Mouse (Mus musculus) forebrain, embryonic 12.5 days (tissue): ENCODE data around the gene Sema4b. TPM values are rescaled to one million over a fixed set of nuclear protein-coding genes. Genes with fewer than 3 reads are reported as not detected.

Source experiments
- ATAC-seq: fragments of 200-750 bp; cut with Nextera tagmentation; 2 replicates; pipeline ENCODE4 v1.8.0; 2017; ENCODE audit warnings: moderate TSS enrichment; ENCODE audit not compliant: low FRiP score
- H3K27ac ChIP-seq: fragments of 300-500 bp; sonication (generic); 2 replicates; pipeline ENCODE4 v1.5.1; 2016; ENCODE audit warnings: mild to moderate bottlenecking
- H3K27me3 ChIP-seq: fragments of 300-500 bp; sonication (generic); 2 replicates; pipeline ENCODE4 v1.6.1; 2016; ENCODE audit warnings: mild to moderate bottlenecking
- H3K36me3 ChIP-seq: fragments of 300-500 bp; sonication (generic); replicated peaks from 2 replicates; pipeline ENCODE4 v1.6.1; 2016; ENCODE audit warnings: mild to moderate bottlenecking
- H3K4me1 ChIP-seq: fragments of 300-500 bp; sonication (generic); 2 replicates; pipeline ENCODE4 v1.6.1; 2016
- H3K4me2 ChIP-seq: fragments of 300-500 bp; sonication (generic); 2 replicates; pipeline ENCODE4 v1.6.1; 2016; ENCODE audit warnings: mild to moderate bottlenecking, moderate library complexity
- H3K4me3 ChIP-seq: fragments of 300-500 bp; sonication (generic); replicated peaks from 2 replicates; pipeline ENCODE4 v1.5.1; 2016; ENCODE audit warnings: mild to moderate bottlenecking
- H3K9ac ChIP-seq: fragments of 300-500 bp; sonication (generic); 2 replicates; pipeline ENCODE4 v1.6.1; 2016; ENCODE audit warnings: mild to moderate bottlenecking
- H3K9me3 ChIP-seq: fragments of 300-500 bp; sonication (generic); 2 replicates; pipeline ENCODE4 v1.6.1; 2016
- WGBS: fragments of 180-500 bp; shearing (Covaris S2); methylation state at CpG from one replicate; pipeline ENCODE4 v1.1.7; 2016; 5-methylcytosine and 5-hydroxymethylcytosine counted together
- polyA plus RNA-seq: library from polyadenylated mRNA; unstranded; fragments of >200 nt; fragmentation: Nextera tagmentation; extraction: Ambion mirVana; gene quantifications from 2 replicates; pipeline ENCODE4 v1.2.1, GENCODE M21; 2016

Sema4b gene
- polyA plus RNA-seq, 1 experiment from 2014 or later: 16.7 TPM

GRCm38 (mm10) chr7:80200963-80201539 lies 14.4 kb downstream of the Sema4b start:
- Histone ChIP-seq H3K9me3 (no peaks in the 10 kb centered on the region), H3K4me1 (peaks cover 77% of the 10 kb centered on the region), H3K27me3 (no peaks in the 10 kb centered on the region), H3K9ac (no peak overlapping the region), H3K36me3 (0 out of 2 replicates have a peak, but pooled peaks cover 3% of the 10 kb centered on the region), H3K4me3 (no peak overlapping the region), H3K4me2 (no peak overlapping the region), H3K27ac (no peak overlapping the region)
- 93% methylated on average over 3 of the region's 5 CpGs for WGBS
- ATAC-seq: no peak

- Histone ChIP-seq H3K4me2 (no peak overlapping the region), H3K9me3 (no peaks in the 10 kb centered on the region), H3K36me3 (0 out of 2 replicates have a peak, but pooled peaks cover 3% of the 10 kb centered on the region), H3K27ac (no peak overlapping the region), H3K4me3 (no peak overlapping the region), H3K27me3 (no peaks in the 10 kb centered on the region), H3K4me1 (peaks cover 75% of the 10 kb centered on the region), H3K9ac (no peak overlapping the region)
- 82% methylated on average over 15 of the region's 15 CpGs for WGBS
- no peak for ATAC-seq
These were observed 15.4 kb downstream of the Sema4b start for GRCm38 (mm10) chr7:80201888-80202540.

- no peak for ATAC-seq
- H3K4me3 ChIP-seq: no peak overlapping the region
- peaks cover 76% of the 10 kb centered on the region for H3K4me1 ChIP-seq
- WGBS: 92% methylated on average over 5 of the region's 5 CpGs
- H3K27ac ChIP-seq: peak overlapping the region; percentile 70
- H3K4me2 ChIP-seq: no peak overlapping the region
- no peaks in the 10 kb centered on the region for H3K9me3 ChIP-seq
- H3K36me3 ChIP-seq: 0 out of 2 replicates have a peak, but pooled peaks cover 3% of the 10 kb centered on the region
- no peak overlapping the region for H3K9ac ChIP-seq
- H3K27me3 ChIP-seq: no peaks in the 10 kb centered on the region
These were observed 16.3 kb downstream of the Sema4b start for GRCm38 (mm10) chr7:80202961-80203360.

GRCm38 (mm10) chr7:80203638-80204096 lies 17.0 kb downstream of the Sema4b start:
- Histone ChIP-seq H3K27me3 (no peaks in the 10 kb centered on the region), H3K4me2 (no peak overlapping the region), H3K9ac (no peak overlapping the region), H3K9me3 (no peaks in the 10 kb centered on the region), H3K27ac (peak overlapping the region; percentile 70), H3K36me3 (0 out of 2 replicates have a peak, but pooled peaks cover 3% of the 10 kb centered on the region), H3K4me3 (no peak overlapping the region), H3K4me1 (peaks cover 83% of the 10 kb centered on the region)
- 52% methylated on average over 12 of the region's 12 CpGs for WGBS
- ATAC-seq: no peak

GRCm38 (mm10) chr7:80204362-80204761 lies 17.7 kb downstream of the Sema4b start:
- Histone ChIP-seq H3K4me2 (no peak overlapping the region), H3K27me3 (no peaks in the 10 kb centered on the region), H3K4me1 (peaks cover 80% of the 10 kb centered on the region), H3K9ac (no peak overlapping the region), H3K4me3 (no peak overlapping the region), H3K27ac (peak overlapping the region; percentile 70; the same call in 1 of the 2 replicates), H3K36me3 (0 out of 2 replicates have a peak, but pooled peaks cover 3% of the 10 kb centered on the region), H3K9me3 (no peaks in the 10 kb centered on the region)
- ATAC-seq: no peak
- WGBS: 87% methylated on average over 4 of the region's 4 CpGs

GRCm38 (mm10) chr7:80204961-80205360 lies 18.3 kb downstream of the Sema4b start:
- Histone ChIP-seq H3K36me3 (0 out of 2 replicates have a peak, but pooled peaks cover 3% of the 10 kb centered on the region), H3K27me3 (no peaks in the 10 kb centered on the region), H3K9me3 (no peaks in the 10 kb centered on the region), H3K9ac (no peak overlapping the region), H3K27ac (no peak overlapping the region), H3K4me1 (peaks cover 78% of the 10 kb centered on the region), H3K4me2 (no peak overlapping the region), H3K4me3 (no peak overlapping the region)
- no peak for ATAC-seq
- WGBS: 87% methylated on average over 7 of the region's 7 CpGs

- Histone ChIP-seq H3K4me3 (no peak overlapping the region), H3K9me3 (no peaks in the 10 kb centered on the region), H3K9ac (no peak overlapping the region), H3K27me3 (no peaks in the 10 kb centered on the region), H3K4me1 (peaks cover 69% of the 10 kb centered on the region), H3K4me2 (no peak overlapping the region), H3K36me3 (0 out of 2 replicates have a peak, but pooled peaks cover 3% of the 10 kb centered on the region), H3K27ac (no peak overlapping the region)
- 85% methylated on average over 12 of the region's 12 CpGs for WGBS
- ATAC-seq: no peak
These were observed 19.3 kb downstream of the Sema4b start for GRCm38 (mm10) chr7:80205705-80206589.

GRCm38 (mm10) chr7:80207314-80207731 lies 20.7 kb downstream of the Sema4b start:
- 0 out of 2 replicates have a peak, but pooled peaks cover under 1% of the 10 kb centered on the region for H3K36me3 ChIP-seq
- H3K4me2 ChIP-seq: no peak overlapping the region
- 69% methylated on average over 3 of the region's 3 CpGs for WGBS
- H3K27ac ChIP-seq: no peak overlapping the region
- no peak for ATAC-seq
- peaks cover 55% of the 10 kb centered on the region for H3K4me1 ChIP-seq
- H3K9ac ChIP-seq: no peak overlapping the region
- no peaks in the 10 kb centered on the region for H3K27me3 ChIP-seq
- no peaks in the 10 kb centered on the region for H3K9me3 ChIP-seq
- H3K4me3 ChIP-seq: no peak overlapping the region

- H3K27ac ChIP-seq: peak overlapping the region; percentile 19; the same call in 1 of the 2 replicates
- no peak overlapping the region for H3K4me3 ChIP-seq
- H3K36me3 ChIP-seq: peaks cover 5% of the 10 kb centered on the region
- 81% methylated on average over 18 of the region's 18 CpGs for WGBS
- H3K27me3 ChIP-seq: no peaks in the 10 kb centered on the region
- H3K4me1 ChIP-seq: peaks cover 47% of the 10 kb centered on the region
- ATAC-seq: no peak
- H3K9ac ChIP-seq: no peak overlapping the region
- H3K9me3 ChIP-seq: no peaks in the 10 kb centered on the region
- H3K4me2 ChIP-seq: no peak overlapping the region
These were observed 21.5 kb downstream of the Sema4b start for GRCm38 (mm10) chr7:80208026-80208642.

- peaks cover 12% of the 10 kb centered on the region for H3K36me3 ChIP-seq
- no peaks in the 10 kb centered on the region for H3K27me3 ChIP-seq
- H3K9ac ChIP-seq: no peak overlapping the region
- H3K4me3 ChIP-seq: no peak overlapping the region
- ATAC-seq: no peak
- H3K4me2 ChIP-seq: no peak overlapping the region
- peak overlapping the region; percentile 19; the same call in 1 of the 2 replicates for H3K27ac ChIP-seq
- H3K9me3 ChIP-seq: no peaks in the 10 kb centered on the region
- H3K4me1 ChIP-seq: peaks cover 39% of the 10 kb centered on the region
- 81% methylated on average over 10 of the region's 10 CpGs for WGBS
These were observed 22.2 kb downstream of the Sema4b start for GRCm38 (mm10) chr7:80208738-80209430.

- H3K9ac ChIP-seq: no peak overlapping the region
- no peak for ATAC-seq
These were observed 23.0 kb downstream of the Sema4b start for GRCm38 (mm10) chr7:80209669-80210068.

More at GRCm38 (mm10) chr7:80209669-80210068, 23.0 kb downstream of the Sema4b start:
- H3K27me3 ChIP-seq: no peaks in the 10 kb centered on the region
- H3K4me2 ChIP-seq: no peak overlapping the region
- H3K9me3 ChIP-seq: no peaks in the 10 kb centered on the region
- H3K27ac ChIP-seq: 0 out of 2 replicates have a peak overlapping the region, but pooled peaks have one; percentile 4
- WGBS: 87% methylated on average over 6 of the region's 6 CpGs
- no peak overlapping the region for H3K4me3 ChIP-seq
- peaks cover 19% of the 10 kb centered on the region for H3K36me3 ChIP-seq
- H3K4me1 ChIP-seq: peaks cover 32% of the 10 kb centered on the region
